Mouse (Mus musculus) urinary bladder, postnatal 36 days (tissue): ENCODE measurements around the gene Cox4i2.

Experiments used
- DNase-seq, 2 experiments: peaks; one replicate each; pipeline ENCODE4 v3.0.0; 2022; ENCODE audit warnings: low spot score in 2 of 2, mixed read lengths in 1 of 2

Cox4i2 gene

GRCm38 (mm10) chr2:152753944-152754711, at the start of gene Cox4i2:
Cox4i2 (plus strand) TSS chr2:152754173.
- DNase-seq = no peak

DNA sequence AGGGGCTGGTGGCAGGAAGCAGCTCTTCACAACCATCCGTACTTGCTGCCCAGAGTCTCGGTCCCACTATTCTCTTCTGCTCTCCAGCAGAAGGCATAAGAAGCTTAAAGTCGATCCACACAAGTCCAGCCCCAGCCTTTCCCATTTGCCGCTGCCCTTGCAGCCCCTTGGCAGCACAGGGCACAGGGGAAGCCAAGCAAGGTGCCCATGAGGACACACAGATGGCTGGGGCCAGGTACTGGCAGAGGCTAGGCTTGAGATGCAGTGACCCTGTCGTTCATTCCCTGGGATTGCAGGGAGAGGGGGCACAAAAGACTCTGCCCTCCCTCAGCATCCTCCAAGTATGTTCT, 49.7 kb upstream of the Cox4i2 start:
- no peak for DNase-seq

GRCm38 (mm10) chr2:152704811-152705370, 49.1 kb upstream of the Cox4i2 start:
- DNase-seq = no peak

DNA sequence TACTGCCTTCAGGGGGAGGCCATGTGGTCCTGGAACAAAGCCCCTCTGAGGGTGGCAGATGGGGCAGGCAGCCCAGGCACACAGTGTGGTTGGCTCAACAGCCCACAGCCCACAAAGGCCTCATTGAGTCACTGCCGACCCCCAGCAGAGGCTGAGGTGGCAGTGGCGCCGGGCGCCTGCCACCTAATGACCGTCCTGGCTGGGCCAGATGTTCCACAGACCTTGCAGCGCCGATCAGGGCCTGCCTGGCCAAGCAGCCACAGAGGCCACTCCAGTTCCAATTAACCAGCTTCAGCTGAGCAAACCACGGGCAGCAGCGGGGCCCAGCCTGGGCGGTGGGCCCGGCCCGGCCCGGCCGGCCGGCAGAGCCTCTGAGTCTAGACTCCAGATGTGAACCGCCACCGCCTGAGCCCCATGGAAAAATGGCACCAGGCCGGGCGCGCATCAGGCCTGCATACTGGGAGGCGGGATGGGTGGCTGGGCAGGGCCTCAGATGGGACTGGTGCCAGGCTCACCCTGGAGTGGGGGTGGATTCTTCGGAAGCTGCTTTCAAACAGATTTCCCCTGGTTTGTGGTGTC, 47.9 kb upstream of the Cox4i2 start:
- DNase-seq = peak in 1 of 2 experiments; percentile 67

- no peak for DNase-seq
These were observed 46.8 kb upstream of the Cox4i2 start for GRCm38 (mm10) chr2:152707186-152707585.

GRCm38 (mm10) chr2:152707627-152708026, 46.3 kb upstream of the Cox4i2 start:
- peak; percentile 86 to 94 for DNase-seq

GRCm38 (mm10) chr2:152709066-152709465, 44.9 kb upstream of the Cox4i2 start:
- DNase-seq = no peak

- DNase-seq = peak; percentile 70 to 74
These were observed 37.7 kb upstream of the Cox4i2 start for GRCm38 (mm10) chr2:152716241-152716772.

DNA sequence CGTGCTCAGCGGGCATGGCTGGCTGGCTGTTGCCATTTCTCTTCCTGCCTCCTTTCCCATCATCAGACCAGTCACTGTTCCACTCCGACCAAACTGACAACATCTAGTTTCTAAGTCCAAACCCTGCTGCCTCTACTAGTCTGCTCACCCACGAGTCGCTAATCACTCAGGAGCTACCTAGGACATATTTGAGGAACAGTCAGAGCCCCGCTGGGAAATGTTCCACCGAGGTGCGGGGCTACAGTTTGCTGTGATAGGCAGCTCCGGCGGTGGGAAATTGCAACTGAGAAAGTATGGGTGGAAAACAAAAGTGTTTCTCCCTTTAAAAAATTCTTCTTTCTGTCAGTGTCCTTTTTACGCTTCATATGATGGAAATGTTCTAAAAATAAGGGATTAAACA, 36.3 kb upstream of the Cox4i2 start:
- no peak for DNase-seq

DNA sequence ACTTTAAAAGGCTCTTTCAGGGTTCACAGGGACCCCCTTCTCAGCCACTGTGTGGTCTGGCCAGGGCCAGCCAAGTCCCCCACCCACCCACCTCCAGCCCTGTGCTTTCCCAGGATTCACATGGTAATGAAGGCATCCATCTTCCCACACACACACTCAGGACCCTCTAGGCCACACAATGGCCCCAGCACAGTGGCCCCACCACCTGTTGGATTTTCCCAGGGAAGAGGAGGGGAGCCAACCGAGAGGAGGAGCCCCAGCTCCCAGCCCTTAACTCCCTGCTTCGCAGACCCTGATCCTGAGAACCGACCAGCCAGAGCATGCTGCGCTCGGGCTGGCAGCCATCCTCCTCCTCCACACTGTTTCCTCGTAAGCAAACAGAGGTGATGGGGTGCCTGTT, 35.9 kb upstream of the Cox4i2 start:
- DNase-seq = no peak

GRCm38 (mm10) chr2:152723651-152724331, 30.2 kb upstream of the Cox4i2 start:
- no peak for DNase-seq

DNA sequence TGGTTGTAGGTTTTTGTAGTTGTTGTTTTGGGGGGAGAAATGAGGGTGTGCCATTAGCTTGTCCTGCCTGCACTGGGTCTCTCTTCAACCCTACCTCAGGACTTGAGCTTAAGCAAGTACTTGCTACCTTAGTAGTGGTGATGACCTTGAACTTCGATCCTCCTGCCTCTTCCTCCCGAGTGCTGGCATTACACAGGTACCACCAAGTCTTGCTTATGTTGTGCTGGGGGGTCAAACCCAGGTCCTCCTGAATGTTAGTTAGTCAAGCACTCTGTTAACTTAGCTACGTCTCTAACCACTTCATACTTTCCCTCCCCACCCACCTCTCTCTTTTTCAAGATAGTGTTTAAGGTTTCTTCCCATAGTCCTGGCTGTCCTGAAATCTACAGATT, 29.6 kb upstream of the Cox4i2 start:
- DNase-seq = no peak

DNA sequence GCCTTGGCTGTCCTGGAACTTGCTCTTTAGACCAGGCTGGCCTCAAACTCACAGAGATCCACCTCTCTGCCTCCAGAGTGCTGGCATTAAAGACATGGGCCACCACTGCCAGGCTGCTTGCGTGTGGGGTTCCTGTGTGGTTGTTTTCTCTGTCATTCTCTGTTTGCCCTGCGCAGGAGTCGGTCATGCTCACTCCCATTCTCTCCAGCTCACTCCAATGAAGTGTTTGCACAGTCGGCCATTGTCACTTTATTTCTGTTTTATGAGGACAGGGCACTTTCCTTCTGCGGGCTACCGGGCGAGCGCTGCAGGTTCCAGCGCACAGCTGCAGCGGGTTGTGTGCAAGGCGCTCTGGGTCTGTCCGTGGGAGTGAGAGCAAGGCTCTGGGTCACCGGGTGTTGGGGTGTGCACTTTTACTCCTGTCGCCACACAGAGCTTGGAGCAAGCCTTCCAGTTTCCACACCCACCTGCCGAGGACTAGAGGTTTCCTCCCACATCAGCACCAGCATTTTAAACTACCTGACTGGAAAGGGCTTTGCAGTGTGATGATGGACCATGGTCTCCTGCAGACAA, 28.7 kb upstream of the Cox4i2 start:
- DNase-seq = no peak

DNA sequence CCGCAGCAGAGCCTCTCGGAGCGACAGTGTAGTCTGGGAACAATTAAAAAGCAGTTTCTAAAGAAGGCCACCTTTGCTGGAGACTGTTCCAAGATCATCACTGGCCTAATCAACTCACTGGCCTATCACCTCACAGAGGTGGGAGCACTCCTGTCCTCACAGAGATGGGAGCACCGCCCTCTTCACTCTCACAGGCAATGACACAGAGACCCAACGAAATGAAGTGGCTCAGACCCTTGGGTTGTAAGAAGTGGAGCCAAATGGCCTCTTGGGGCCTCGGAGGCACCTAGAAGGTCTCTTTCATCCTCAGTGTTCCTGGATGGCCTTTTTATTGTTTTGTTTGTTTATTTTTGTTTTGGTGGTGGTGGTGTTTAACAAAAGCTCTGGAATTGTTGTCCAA, 27.8 kb upstream of the Cox4i2 start:
- DNase-seq = no peak

DNA sequence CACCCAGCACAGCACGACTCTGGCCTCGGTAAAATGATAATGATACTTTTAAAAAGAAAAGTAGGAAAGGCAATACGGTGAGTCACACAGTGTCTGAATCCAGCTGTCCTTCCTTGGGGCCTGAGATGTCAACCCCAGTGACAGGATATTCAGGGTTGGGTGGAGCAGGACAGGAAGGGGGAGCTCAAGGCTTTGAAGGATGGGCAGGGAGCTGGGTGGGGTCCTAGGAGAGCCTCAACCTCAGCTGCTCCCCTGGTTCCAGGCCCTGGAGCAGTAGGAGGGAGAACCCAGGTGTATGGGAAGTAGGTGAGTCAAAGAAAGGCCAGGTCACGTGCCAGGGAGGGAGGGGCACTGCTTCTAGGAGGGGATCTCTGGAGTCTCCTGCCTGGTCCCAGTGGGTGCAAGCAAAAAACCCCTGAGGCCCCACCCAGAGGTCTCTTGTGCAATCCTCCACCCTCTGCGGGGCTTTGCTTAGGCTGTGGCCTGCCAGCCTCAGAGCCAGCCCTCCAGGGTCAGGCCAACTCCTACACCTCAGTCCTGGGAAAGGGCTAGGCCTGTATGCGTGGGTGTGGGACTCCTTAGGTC, 27.1 kb upstream of the Cox4i2 start:
- DNase-seq = peak in 1 of 2 experiments; percentile 52

GRCm38 (mm10) chr2:152727795-152728510, 26.0 kb upstream of the Cox4i2 start:
- DNase-seq = no peak

GRCm38 (mm10) chr2:152728594-152728993, 25.4 kb upstream of the Cox4i2 start:
- DNase-seq = no peak

DNA sequence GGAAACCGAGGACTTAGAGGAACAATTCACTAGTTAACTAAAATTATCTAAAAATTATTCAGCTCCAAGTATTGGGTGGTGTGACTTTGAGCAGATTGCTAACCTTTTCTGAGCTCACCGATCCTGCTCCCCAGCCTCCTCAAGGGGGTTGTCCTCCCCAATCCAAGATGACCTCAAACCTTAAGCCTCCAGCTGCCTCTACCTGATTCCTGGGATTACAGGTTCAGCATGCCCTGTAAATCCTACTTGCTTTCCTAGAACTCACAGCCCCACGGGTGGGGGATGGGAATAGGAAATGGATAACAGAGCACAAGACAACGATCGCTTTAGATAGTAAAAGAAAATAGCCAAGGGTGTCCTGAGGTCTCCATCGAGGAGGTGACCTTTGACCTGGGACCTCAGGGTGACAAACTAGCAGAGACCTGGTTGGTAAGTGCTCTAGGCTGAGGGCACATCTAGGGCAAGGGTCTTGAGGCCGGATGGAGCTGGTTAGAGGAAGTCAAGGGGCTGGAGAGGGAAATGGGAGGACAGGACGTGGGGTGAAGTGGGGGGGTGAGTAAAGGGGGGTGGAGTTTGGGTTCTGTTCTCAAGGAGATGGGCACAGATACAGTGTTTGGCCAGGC, 24.8 kb upstream of the Cox4i2 start:
- DNase-seq = no peak

GRCm38 (mm10) chr2:152729636-152730020, 24.3 kb upstream of the Cox4i2 start:
- DNase-seq = peak in 1 of 2 experiments; percentile 79

- DNase-seq = no peak
These were observed 20.8 kb upstream of the Cox4i2 start for GRCm38 (mm10) chr2:152733201-152733600.

- DNase-seq = no peak
These were observed 19.5 kb upstream of the Cox4i2 start for GRCm38 (mm10) chr2:152734501-152734900.
